Mouse (Mus musculus): Measurements from ENCODE around the gene Prkd3. TPM values are rescaled to one million over a fixed set of nuclear protein-coding genes. Genes with fewer than 3 reads are reported as not detected.

The Prkd3 gene
- total and polyA plus RNA-seq, 2 experiments from 2014 or later, result 9.3 to 27.6 TPM

- Histone ChIP-seq H3K9ac (replicated peaks; ENCODE audit: low read length) (no peak overlapping the region), H3K4me1 (ENCODE audit: insufficient read depth, low read length) (no peaks in the 10 kb centered on the region), H3K27ac (no peak overlapping the region), H3K4me3 (ENCODE audit: low read length) (no peak overlapping the region), H3K4me2 (ENCODE audit: low read depth, low read length) (no peak overlapping the region), H3K9me3 (ENCODE audit: low read length) (no peaks in the 10 kb centered on the region), H3K36me3 (ENCODE audit: insufficient read depth, low read length) (no peaks in the 10 kb centered on the region), H3K27me3 (ENCODE audit: insufficient read depth, low read length) (no peaks in the 10 kb centered on the region)
- WGBS, result 80% methylated on average over 2 of the region's 2 CpGs
- TF ChIP-seq CTCF (IDR thresholded peaks at IDR 0.05; ENCODE audit: low read depth), result no peak
- DNase-seq (ENCODE audit: low spot score) (no peak), ATAC-seq (no peak)
Observed at GRCm38 (mm10) chr17:78903158-78903557, 117.5 kb downstream of the Prkd3 start.

Other genes starting within 250 kb of the Prkd3 start
- gene Heatr5b, start 185.5 kb downstream of the Prkd3 start, total RNA-seq (2014; rRNA removed), result 38.9 and 48.1 TPM in 2 replicates
- gene Heatr5b, start 185.5 kb downstream of the Prkd3 start, polyA plus RNA-seq (2015; fragmentation: Nextera tagmentation; extraction: Ambion mirVana), result 9.0 and 9.5 TPM in 2 replicates
- gene Gpatch11, start 185.2 kb downstream of the Prkd3 start, total RNA-seq (2014; rRNA removed), result 8.9 and 10.3 TPM in 2 replicates
- gene Gpatch11, start 185.2 kb downstream of the Prkd3 start, polyA plus RNA-seq (2015; fragmentation: Nextera tagmentation; extraction: Ambion mirVana), result 50.2 and 57.0 TPM in 2 replicates
- gene Eif2ak2, start 138.2 kb downstream of the Prkd3 start, total RNA-seq (2014; rRNA removed), result 5.1 and 6.3 TPM in 2 replicates
- 5.1 and 7.8 TPM in 2 replicates for gene Eif2ak2, start 138.2 kb downstream of the Prkd3 start, polyA plus RNA-seq (2015; fragmentation: Nextera tagmentation; extraction: Ambion mirVana)
- gene Sult6b1, start 113.8 kb downstream of the Prkd3 start, total RNA-seq (2014; rRNA removed), result not detected in 2 replicates
- gene Sult6b1, start 113.8 kb downstream of the Prkd3 start, polyA plus RNA-seq (2015; fragmentation: Nextera tagmentation; extraction: Ambion mirVana), result 0.39 and 0.55 TPM in 2 replicates
- 18.5 and 32.6 TPM in 2 replicates for gene Cebpzos, start 104.3 kb downstream of the Prkd3 start, total RNA-seq (2014; rRNA removed)
- 140 and 149 TPM in 2 replicates for gene Cebpzos, start 104.3 kb downstream of the Prkd3 start, polyA plus RNA-seq (2015; fragmentation: Nextera tagmentation; extraction: Ambion mirVana)
- gene Cebpz, start 83.8 kb downstream of the Prkd3 start, total RNA-seq (2014; rRNA removed), result 11.0 and 13.5 TPM in 2 replicates
- 46.4 and 54.0 TPM in 2 replicates for gene Cebpz, start 83.8 kb downstream of the Prkd3 start, polyA plus RNA-seq (2015; fragmentation: Nextera tagmentation; extraction: Ambion mirVana)
- 19.7 and 28.3 TPM in 2 replicates for gene Ndufaf7, start 83.7 kb downstream of the Prkd3 start, total RNA-seq (2014; rRNA removed)
- 59.9 and 61.6 TPM in 2 replicates for gene Ndufaf7, start 83.7 kb downstream of the Prkd3 start, polyA plus RNA-seq (2015; fragmentation: Nextera tagmentation; extraction: Ambion mirVana)
- gene Qpct, start 31.1 kb upstream of the Prkd3 start, total RNA-seq (2014; rRNA removed), result 30.8 and 32.2 TPM in 2 replicates
- gene Qpct, start 31.1 kb upstream of the Prkd3 start, polyA plus RNA-seq (2015; fragmentation: Nextera tagmentation; extraction: Ambion mirVana), result 37.1 and 37.3 TPM in 2 replicates